Mouse (Mus musculus): ENCODE measurements around the gene Ccdc115. TPM values are rescaled to one million over a fixed set of nuclear protein-coding genes. Genes with fewer than 3 reads are reported as not detected.
"Not testable (repeated sequence)": the region's sequence is repeated elsewhere in the genome, so short reads cannot be mapped to it uniquely, and the experiment has no call there.

The Ccdc115 gene
- polyA plus RNA-seq, 1 experiment from 2014 or later = 47.0 TPM

GRCm38 (mm10) chr1:34459284-34460060, 20.0 kb upstream of the Ccdc115 start, which contains the start of gene Ptpn18:
Gene Ptpn18, plus strand, starts transcription at chr1:34459762.
- no peaks in the 10 kb centered on the region for H3K36me3 ChIP-seq (ENCODE audit: control insufficient read depth, insufficient read depth)
- peaks cover 11% of the 10 kb centered on the region for H3K27me3 ChIP-seq (ENCODE audit: control insufficient read depth, insufficient read depth, low read length)
- under 1% methylated on average over 48 of the region's 48 CpGs for WGBS
- peak within 1 kb of the TSS; percentile 38 for H3K27ac ChIP-seq (ENCODE audit: low read length)
- H3K4me3 ChIP-seq (ENCODE audit: low read length) = peak within 1 kb of the TSS; percentile 71
- peak; percentile 90 for ATAC-seq (replicated peaks; ENCODE audit: extremely low read depth, insufficient read depth, low FRiP score)
- no peaks in the 10 kb centered on the region for H3K9me3 ChIP-seq (replicated peaks; ENCODE audit: control insufficient read depth, low read length)
- peak within 1 kb of the TSS; percentile 75 for H3K9ac ChIP-seq (ENCODE audit: low read length)
- H3K4me1 ChIP-seq (ENCODE audit: control insufficient read depth, insufficient read depth, low read length) = no peaks in the 10 kb centered on the region; the same call in 1 of the 2 replicates
- H3K4me2 ChIP-seq (ENCODE audit: low read depth, low read length) = peak within 1 kb of the TSS; percentile 92

GRCm38 (mm10) chr1:34458431-34458830, 19.0 kb upstream of the Ccdc115 start:
- Histone ChIP-seq H3K4me2 (ENCODE audit: low read depth, low read length) (peak overlapping the region; percentile 92), H3K9ac (ENCODE audit: low read length) (no peak overlapping the region), H3K27ac (ENCODE audit: low read length) (no peak overlapping the region), H3K4me3 (ENCODE audit: low read length) (peak overlapping the region; percentile 18; the same call in 1 of the 2 replicates), H3K4me1 (ENCODE audit: control insufficient read depth, insufficient read depth, low read length) (no peaks in the 10 kb centered on the region; the same call in 1 of the 2 replicates), H3K9me3 (replicated peaks; ENCODE audit: control insufficient read depth, low read length) (no peaks in the 10 kb centered on the region), H3K36me3 (ENCODE audit: control insufficient read depth, insufficient read depth) (no peaks in the 10 kb centered on the region), H3K27me3 (ENCODE audit: control insufficient read depth, insufficient read depth, low read length) (peaks cover 11% of the 10 kb centered on the region)
- ATAC-seq (replicated peaks; ENCODE audit: extremely low read depth, insufficient read depth, low FRiP score) = no peak
- WGBS = 32% methylated on average over 8 of the region's 8 CpGs

- WGBS = 88% methylated on average over 6 of the region's 6 CpGs
- ATAC-seq (replicated peaks; ENCODE audit: extremely low read depth, insufficient read depth, low FRiP score) = no peak
- Histone ChIP-seq H3K9me3 (replicated peaks; ENCODE audit: control insufficient read depth, low read length) (no peaks in the 10 kb centered on the region), H3K4me3 (ENCODE audit: low read length) (no peak overlapping the region), H3K27ac (ENCODE audit: low read length) (no peak overlapping the region), H3K4me2 (ENCODE audit: low read depth, low read length) (no peak overlapping the region), H3K27me3 (ENCODE audit: control insufficient read depth, insufficient read depth, low read length) (no peaks in the 10 kb centered on the region), H3K4me1 (ENCODE audit: control insufficient read depth, insufficient read depth, low read length) (peaks cover 15% of the 10 kb centered on the region), H3K9ac (ENCODE audit: low read length) (no peak overlapping the region), H3K36me3 (ENCODE audit: control insufficient read depth, insufficient read depth) (peaks cover 38% of the 10 kb centered on the region)
These were observed 3.7 kb upstream of the Ccdc115 start for GRCm38 (mm10) chr1:34443124-34443523.

- H3K27me3 ChIP-seq (ENCODE audit: control insufficient read depth, insufficient read depth, low read length) = no peaks in the 10 kb centered on the region
- 7% methylated on average over 31 of the region's 31 CpGs for WGBS
- ATAC-seq (replicated peaks; ENCODE audit: extremely low read depth, insufficient read depth, low FRiP score) = peak; percentile 29
- H3K4me3 ChIP-seq (ENCODE audit: low read length) = peak overlapping the region; percentile 77
- no peaks in the 10 kb centered on the region for H3K9me3 ChIP-seq (replicated peaks; ENCODE audit: control insufficient read depth, low read length)
- H3K36me3 ChIP-seq (ENCODE audit: control insufficient read depth, insufficient read depth) = peaks cover 28% of the 10 kb centered on the region
- H3K4me1 ChIP-seq (ENCODE audit: control insufficient read depth, insufficient read depth, low read length) = peaks cover 19% of the 10 kb centered on the region
- peak overlapping the region; percentile 91 for H3K4me2 ChIP-seq (ENCODE audit: low read depth, low read length)
- peak overlapping the region; percentile 75 for H3K9ac ChIP-seq (ENCODE audit: low read length)
- H3K27ac ChIP-seq (ENCODE audit: low read length) = peak overlapping the region; percentile 66
These were observed 624 bp upstream of the Ccdc115 start for GRCm38 (mm10) chr1:34439961-34440630.

GRCm38 (mm10) chr1:34438381-34439051, 956 bp downstream of the Ccdc115 start:
- peaks cover 26% of the 10 kb centered on the region for H3K4me1 ChIP-seq (ENCODE audit: control insufficient read depth, insufficient read depth, low read length)
- peak overlapping the region; percentile 70 for H3K9ac ChIP-seq (ENCODE audit: low read length)
- H3K4me2 ChIP-seq (ENCODE audit: low read depth, low read length) = peak overlapping the region; percentile 79
- peaks cover 12% of the 10 kb centered on the region for H3K36me3 ChIP-seq (ENCODE audit: control insufficient read depth, insufficient read depth)
- no peak for ATAC-seq (replicated peaks; ENCODE audit: extremely low read depth, insufficient read depth, low FRiP score)
- H3K4me3 ChIP-seq (ENCODE audit: low read length) = peak overlapping the region; percentile 77
- H3K9me3 ChIP-seq (replicated peaks; ENCODE audit: control insufficient read depth, low read length) = no peaks in the 10 kb centered on the region
- H3K27me3 ChIP-seq (ENCODE audit: control insufficient read depth, insufficient read depth, low read length) = no peaks in the 10 kb centered on the region
- WGBS = 34% methylated on average over 15 of the region's 20 CpGs
- no peak overlapping the region for H3K27ac ChIP-seq (ENCODE audit: low read length)

GRCm38 (mm10) chr1:34437366-34437765, 2.1 kb downstream of the Ccdc115 start:
- not testable (repeated sequence) for H3K27me3 ChIP-seq (ENCODE audit: control insufficient read depth, insufficient read depth, low read length); H3K9me3 ChIP-seq (replicated peaks; ENCODE audit: control insufficient read depth, low read length); H3K9ac ChIP-seq (ENCODE audit: low read length); ATAC-seq (replicated peaks; ENCODE audit: extremely low read depth, insufficient read depth, low FRiP score); H3K4me3 ChIP-seq (ENCODE audit: low read length); H3K4me2 ChIP-seq (ENCODE audit: low read depth, low read length); H3K36me3 ChIP-seq (ENCODE audit: control insufficient read depth, insufficient read depth); H3K27ac ChIP-seq (ENCODE audit: low read length)
- WGBS = 93% methylated on average over 8 of the region's 8 CpGs
- peaks cover 30% of the 10 kb centered on the region for H3K4me1 ChIP-seq (ENCODE audit: control insufficient read depth, insufficient read depth, low read length)

GRCm38 (mm10) chr1:34436374-34436773, 3.1 kb downstream of the Ccdc115 start:
- no peak overlapping the region for H3K27ac ChIP-seq (ENCODE audit: low read length)
- no peaks in the 10 kb centered on the region for H3K27me3 ChIP-seq (ENCODE audit: control insufficient read depth, insufficient read depth, low read length)
- H3K4me1 ChIP-seq (ENCODE audit: control insufficient read depth, insufficient read depth, low read length) = peaks cover 30% of the 10 kb centered on the region
- no peak overlapping the region for H3K9ac ChIP-seq (ENCODE audit: low read length)
- ATAC-seq (replicated peaks; ENCODE audit: extremely low read depth, insufficient read depth, low FRiP score) = no peak
- no peak overlapping the region for H3K4me2 ChIP-seq (ENCODE audit: low read depth, low read length)
- WGBS = 84% methylated on average over 3 of the region's 3 CpGs
- peaks cover 8% of the 10 kb centered on the region for H3K9me3 ChIP-seq (replicated peaks; ENCODE audit: control insufficient read depth, low read length)
- H3K4me3 ChIP-seq (ENCODE audit: low read length) = no peak overlapping the region
- peaks cover 10% of the 10 kb centered on the region for H3K36me3 ChIP-seq (ENCODE audit: control insufficient read depth, insufficient read depth)

- ATAC-seq (replicated peaks; ENCODE audit: extremely low read depth, insufficient read depth, low FRiP score) = no peak
- peaks cover 15% of the 10 kb centered on the region for H3K36me3 ChIP-seq (ENCODE audit: control insufficient read depth, insufficient read depth)
- H3K27me3 ChIP-seq (ENCODE audit: control insufficient read depth, insufficient read depth, low read length) = no peaks in the 10 kb centered on the region
- H3K9me3 ChIP-seq (replicated peaks; ENCODE audit: control insufficient read depth, low read length) = peaks cover 14% of the 10 kb centered on the region
- H3K4me1 ChIP-seq (ENCODE audit: control insufficient read depth, insufficient read depth, low read length) = peaks cover 24% of the 10 kb centered on the region
- peak overlapping the region; percentile 69 for H3K9ac ChIP-seq (ENCODE audit: low read length)
- 28% methylated on average over 8 of the region's 8 CpGs for WGBS
- peak overlapping the region; percentile 80 for H3K4me3 ChIP-seq (ENCODE audit: low read length)
- H3K4me2 ChIP-seq (ENCODE audit: low read depth, low read length) = peak overlapping the region; percentile 83
- H3K27ac ChIP-seq (ENCODE audit: low read length) = peak overlapping the region; percentile 74
These were observed 3.9 kb downstream of the Ccdc115 start for GRCm38 (mm10) chr1:34435371-34436120.
